Mouse (Mus musculus) Muller cell, postnatal 12 days (primary cell): ENCODE measurements around the gene Tmem196.

Source experiments
- DNase-seq: peaks from one replicate; pipeline ENCODE4 v3.0.0-alpha.2; 2015; ENCODE audit errors: inconsistent ontology term

Tmem196 gene

GRCm38 (mm10) chr12:119945589-119946310 is at the start of gene Tmem196:
Gene Tmem196 (plus strand): TSS chr12:119945822.
- DNase-seq: peak; percentile 55

DNA sequence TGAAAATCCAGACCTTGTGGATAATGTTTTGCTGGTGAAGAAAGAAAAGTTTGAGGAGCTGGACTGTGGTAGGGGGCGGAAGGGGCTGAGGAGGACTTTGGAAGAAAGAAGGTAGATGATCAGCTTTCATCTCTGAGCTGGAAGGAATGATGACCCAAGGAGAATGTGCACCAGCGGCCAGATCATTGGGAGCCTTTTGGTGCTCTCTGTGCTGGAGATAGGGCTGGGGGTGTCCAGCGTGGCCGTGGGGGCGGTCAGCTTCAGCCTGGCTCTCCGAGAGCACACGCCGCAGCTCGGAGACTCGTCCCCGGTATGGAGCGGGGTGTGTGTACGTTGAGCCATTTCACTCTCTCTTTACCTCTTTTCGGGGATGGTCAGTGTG is 680 bp downstream of the Tmem196 start:
- no peak for DNase-seq

DNA sequence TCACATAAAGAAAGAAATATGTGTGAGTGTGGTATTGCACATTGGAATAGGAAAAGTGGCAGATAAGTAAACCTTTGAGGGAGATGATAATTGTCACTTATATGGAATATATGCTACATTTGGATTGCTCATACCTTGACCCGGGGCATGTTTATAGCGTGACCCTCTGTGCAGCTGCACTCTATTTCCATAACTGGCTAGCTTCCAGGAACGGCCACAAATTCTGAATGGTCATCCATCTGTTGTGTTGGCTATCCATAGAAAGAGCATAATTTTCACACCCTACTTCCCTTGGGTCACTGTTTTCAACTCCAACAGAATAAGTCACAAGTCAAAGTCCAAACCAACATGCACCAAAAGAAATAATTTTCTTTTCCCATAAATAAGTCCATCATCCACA is 11.4 kb downstream of the Tmem196 start:
- DNase-seq: no peak

- peak; percentile 49 for DNase-seq
Measured at GRCm38 (mm10) chr12:119960730-119961129, 15.1 kb downstream of the Tmem196 start.

GRCm38 (mm10) chr12:119965373-119965772 is 19.8 kb downstream of the Tmem196 start:
- DNase-seq: no peak

GRCm38 (mm10) chr12:119970068-119970467 is 24.4 kb downstream of the Tmem196 start:
- no peak for DNase-seq

DNA sequence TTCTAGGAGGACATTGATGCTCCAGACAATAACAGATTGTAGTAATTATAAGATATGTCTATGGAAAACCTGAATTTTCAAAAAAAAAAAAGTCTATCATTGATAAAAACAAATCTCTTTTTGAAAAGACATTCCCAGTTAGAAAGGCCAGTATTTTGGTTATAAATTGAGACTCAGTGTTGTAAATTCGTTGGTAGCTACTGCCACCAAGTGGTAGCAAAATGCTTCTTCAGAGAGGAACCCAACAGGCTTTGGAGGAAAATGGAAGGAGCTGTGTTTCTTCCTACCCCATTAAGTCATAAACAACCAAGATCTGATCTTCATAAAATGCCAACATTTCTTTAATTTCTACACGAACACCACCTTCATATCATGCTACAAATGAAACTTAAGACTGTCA is 36.1 kb downstream of the Tmem196 start:
- DNase-seq: peak; percentile 24

DNA sequence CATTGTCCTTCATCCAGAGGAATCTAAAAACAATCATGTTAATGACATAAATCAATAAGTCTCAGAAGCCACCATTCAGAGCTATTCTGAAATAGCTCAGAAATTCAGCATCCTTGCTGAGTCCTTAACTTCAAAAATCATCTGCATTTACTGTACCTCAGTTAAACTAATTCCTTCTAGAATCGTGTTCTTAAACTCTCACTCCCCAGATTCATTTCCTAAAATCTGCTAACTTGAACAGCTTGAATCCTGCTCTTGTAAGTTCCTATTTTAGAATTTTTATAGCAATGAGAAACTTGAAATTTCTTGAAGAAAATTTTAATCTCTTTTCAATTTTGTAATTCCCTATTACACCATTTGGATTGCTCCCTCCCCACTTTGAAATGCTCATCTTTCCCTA is 52.6 kb downstream of the Tmem196 start:
- no peak for DNase-seq

GRCm38 (mm10) chr12:120004280-120004679 is 58.7 kb downstream of the Tmem196 start:
- no peak for DNase-seq

- no peak for DNase-seq
Measured at GRCm38 (mm10) chr12:120014768-120015167, 69.1 kb downstream of the Tmem196 start.

GRCm38 (mm10) chr12:120015201-120015600 is 69.6 kb downstream of the Tmem196 start:
- no peak for DNase-seq

GRCm38 (mm10) chr12:120028089-120028959 is 82.7 kb downstream of the Tmem196 start:
- peak; percentile 43 for DNase-seq
